Mouse (Mus musculus) liver, embryonic 15.5 days (tissue): Measurements from ENCODE around the gene Mdga1. TPM values are rescaled to one million over a fixed set of nuclear protein-coding genes. Genes with fewer than 3 reads are reported as not detected.
A peak's percentile ranks its signal among the peaks of the same experiment; 100 is the strongest.

Experiments
- ATAC-seq: fragments of 200-750 bp; cut with Nextera tagmentation; 2 replicates; pipeline ENCODE4 v1.8.0; 2017; ENCODE audit warnings: moderate number of reproducible peaks, mild to moderate bottlenecking, moderate library complexity; ENCODE audit not compliant: insufficient read depth
- H3K27ac ChIP-seq: fragments of 300-500 bp; sonication (generic); replicated peaks from 2 replicates; pipeline ENCODE4 v1.5.1; 2015; ENCODE audit warnings: mild to moderate bottlenecking, inconsistent platforms
- H3K27me3 ChIP-seq: fragments of 300-500 bp; sonication (generic); 2 replicates; pipeline ENCODE4 v1.6.1; 2015; ENCODE audit warnings: mild to moderate bottlenecking, inconsistent platforms
- H3K36me3 ChIP-seq: fragments of 300-500 bp; sonication (generic); replicated peaks from 2 replicates; pipeline ENCODE4 v1.6.1; 2015; ENCODE audit warnings: moderate library complexity, mild to moderate bottlenecking, inconsistent platforms
- H3K4me1 ChIP-seq: fragments of 300-500 bp; sonication (generic); replicated peaks from 2 replicates; pipeline ENCODE4 v1.6.1; 2015; ENCODE audit warnings: inconsistent platforms
- H3K4me2 ChIP-seq: fragments of 300-500 bp; sonication (generic); 2 replicates; pipeline ENCODE4 v1.6.1; 2015; ENCODE audit warnings: moderate library complexity, mild to moderate bottlenecking, inconsistent platforms
- H3K4me3 ChIP-seq: fragments of 300-500 bp; sonication (generic); replicated peaks from 2 replicates; pipeline ENCODE4 v1.5.1; 2015; ENCODE audit warnings: mild to moderate bottlenecking, inconsistent platforms
- H3K9ac ChIP-seq: fragments of 300-500 bp; sonication (generic); 2 replicates; pipeline ENCODE4 v1.6.1; 2015; ENCODE audit warnings: moderate library complexity, mild to moderate bottlenecking, inconsistent platforms
- H3K9me3 ChIP-seq: fragments of 300-500 bp; sonication (generic); replicated peaks from 2 replicates; pipeline ENCODE4 v1.6.1; 2016; ENCODE audit warnings: inconsistent platforms
- WGBS: fragments of 180-500 bp; shearing (Covaris S2); methylation state at CpG from one replicate; pipeline ENCODE4 v1.1.7; 2015; ENCODE audit warnings: mixed read lengths; ENCODE audit not compliant: insufficient replicate concordance; 5-methylcytosine and 5-hydroxymethylcytosine counted together
- polyA plus RNA-seq: library from polyadenylated mRNA; unstranded; fragments of >200 nt; fragmentation: Nextera tagmentation; extraction: Ambion mirVana; gene quantifications from 2 replicates; pipeline ENCODE4 v1.2.1, GENCODE M21; 2015

Gene Mdga1
- polyA plus RNA-seq, 1 experiment from 2014 or later: 1.1 TPM

DNA sequence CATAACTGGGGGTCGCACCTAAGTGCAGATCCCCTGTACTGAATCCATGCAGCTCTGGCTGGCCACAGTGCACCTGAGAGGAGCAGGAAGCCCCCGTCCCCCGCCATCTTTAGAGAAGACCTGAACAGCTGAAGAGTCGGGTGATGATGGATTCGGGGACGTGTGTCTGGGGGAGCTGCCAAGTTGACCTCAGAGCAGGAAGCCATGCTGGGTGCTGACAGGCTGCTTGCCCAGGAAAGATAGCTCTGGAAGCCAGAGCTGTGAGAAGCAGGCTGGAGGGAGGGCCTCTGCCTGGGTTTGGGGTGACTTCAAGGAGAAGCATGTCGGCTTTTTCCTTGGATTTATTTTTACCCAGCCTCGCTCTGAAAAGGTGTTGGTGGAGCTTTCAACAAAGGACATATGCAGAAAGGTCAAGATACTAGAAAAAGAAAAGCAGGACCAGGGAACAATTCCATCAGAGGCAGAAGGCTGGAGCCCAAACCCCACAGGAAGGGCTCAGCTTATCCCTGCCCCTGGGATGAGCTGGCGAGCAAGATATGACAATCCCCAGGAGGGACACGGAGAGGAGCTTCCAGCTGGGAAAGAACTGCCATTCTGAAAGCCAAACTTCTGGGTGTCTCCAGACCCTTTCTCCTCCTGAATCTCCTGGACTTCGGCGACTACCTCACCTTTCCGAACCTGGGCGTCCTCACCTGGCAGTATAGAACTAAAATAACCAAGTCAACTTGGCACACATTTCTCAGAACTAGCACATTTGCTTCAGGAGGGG is 146.3 kb downstream of the Mdga1 start:
- H3K27ac ChIP-seq: no peak overlapping the region
- peaks cover 20% of the 10 kb centered on the region for H3K4me1 ChIP-seq
- ATAC-seq: no peak
- 48% methylated on average over 14 of the region's 14 CpGs for WGBS
- H3K36me3 ChIP-seq: no peaks in the 10 kb centered on the region
- no peak overlapping the region for H3K4me3 ChIP-seq
- peaks cover 47% of the 10 kb centered on the region for H3K27me3 ChIP-seq
- no peak overlapping the region for H3K9ac ChIP-seq
- no peaks in the 10 kb centered on the region for H3K9me3 ChIP-seq
- H3K4me2 ChIP-seq: no peak overlapping the region

DNA sequence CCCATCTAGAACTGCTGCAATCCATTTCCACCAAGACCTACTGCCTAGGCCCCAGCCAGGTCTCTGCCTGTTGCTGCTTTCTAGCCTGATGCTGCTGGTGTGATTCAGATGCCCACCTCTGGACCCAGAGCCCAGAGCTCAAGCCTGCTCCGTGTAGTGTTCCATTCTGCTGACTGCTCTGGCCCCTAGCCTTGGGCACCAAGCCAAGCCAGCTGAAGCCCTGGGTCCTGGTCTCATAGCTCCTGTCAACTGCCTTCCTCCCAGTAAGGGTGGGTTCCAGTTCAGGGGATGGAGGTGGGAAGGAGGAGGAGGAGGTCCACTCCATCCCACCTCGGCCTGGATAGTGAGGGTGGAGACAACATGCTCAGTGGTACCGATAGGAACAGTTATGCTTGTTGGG is 150.3 kb downstream of the Mdga1 start:
- Histone ChIP-seq H3K4me3 (no peak overlapping the region), H3K9me3 (no peaks in the 10 kb centered on the region), H3K36me3 (no peaks in the 10 kb centered on the region), H3K4me2 (no peak overlapping the region), H3K27me3 (peaks cover 50% of the 10 kb centered on the region), H3K27ac (no peak overlapping the region), H3K4me1 (peaks cover under 1% of the 10 kb centered on the region; the same call in 1 of the 2 replicates), H3K9ac (no peak overlapping the region)
- 70% methylated on average over 3 of the region's 3 CpGs for WGBS
- ATAC-seq: no peak

DNA sequence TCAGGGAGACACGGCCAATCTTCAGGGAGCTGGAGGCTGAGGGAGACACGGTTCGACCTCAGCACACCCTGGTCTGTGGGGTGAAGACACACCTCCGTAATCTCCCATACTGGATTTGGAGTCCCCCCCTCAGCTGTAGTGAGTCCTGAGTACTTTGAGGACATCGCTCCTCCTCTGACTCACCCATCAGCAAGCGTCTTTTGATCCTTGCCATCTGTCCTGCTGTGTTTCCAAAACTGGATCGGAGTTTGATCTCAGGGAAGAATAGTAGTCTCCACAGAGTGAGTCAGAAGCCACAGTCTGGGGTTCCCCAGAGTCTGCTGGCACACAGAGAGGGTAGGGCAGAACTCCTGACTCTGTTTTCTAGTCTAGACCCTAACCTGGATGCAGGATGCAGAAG is 150.9 kb downstream of the Mdga1 start:
- Histone ChIP-seq H3K4me3 (no peak overlapping the region), H3K36me3 (no peaks in the 10 kb centered on the region), H3K4me1 (peaks cover 5% of the 10 kb centered on the region), H3K27me3 (peaks cover 47% of the 10 kb centered on the region), H3K9me3 (no peaks in the 10 kb centered on the region), H3K9ac (no peak overlapping the region), H3K27ac (no peak overlapping the region), H3K4me2 (no peak overlapping the region)
- 64% methylated on average over 7 of the region's 7 CpGs for whole genome bisulfite sequencing
- no peak for ATAC-seq

DNA sequence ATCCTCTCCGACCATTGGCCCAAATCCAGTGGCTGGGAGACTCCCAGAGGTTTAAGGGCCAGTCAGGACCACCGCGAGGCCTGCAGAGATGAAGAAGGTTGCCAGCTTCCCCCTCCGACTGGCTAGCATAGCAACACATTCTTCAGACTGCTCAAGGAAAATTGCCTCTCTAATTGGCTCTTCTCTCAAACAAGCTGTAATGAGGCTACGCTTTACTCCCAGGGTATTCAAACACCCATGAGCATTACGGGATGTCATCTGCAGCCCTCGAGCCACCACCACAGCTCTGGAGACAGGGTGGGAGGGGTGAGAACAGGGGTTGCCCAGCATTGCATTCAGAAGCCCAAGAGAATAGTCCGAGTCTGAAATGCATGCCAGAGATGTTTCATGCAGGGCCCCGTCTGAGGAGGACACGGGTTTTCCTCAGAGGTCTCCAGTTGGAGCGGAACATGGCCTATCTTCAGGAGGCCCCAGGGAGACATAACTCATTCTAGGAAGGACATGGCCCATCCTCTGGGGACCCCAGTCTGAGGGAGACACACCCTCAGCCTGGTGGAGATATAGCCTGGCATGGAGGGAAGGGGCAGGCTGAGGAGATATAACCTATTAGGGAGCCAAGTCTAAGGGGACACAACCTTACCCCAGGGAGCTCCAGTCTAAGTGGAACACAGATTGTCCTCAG is 151.5 kb downstream of the Mdga1 start:
- WGBS: 59% methylated on average over 11 of the region's 11 CpGs
- no peak overlapping the region for H3K27ac ChIP-seq

DNA sequence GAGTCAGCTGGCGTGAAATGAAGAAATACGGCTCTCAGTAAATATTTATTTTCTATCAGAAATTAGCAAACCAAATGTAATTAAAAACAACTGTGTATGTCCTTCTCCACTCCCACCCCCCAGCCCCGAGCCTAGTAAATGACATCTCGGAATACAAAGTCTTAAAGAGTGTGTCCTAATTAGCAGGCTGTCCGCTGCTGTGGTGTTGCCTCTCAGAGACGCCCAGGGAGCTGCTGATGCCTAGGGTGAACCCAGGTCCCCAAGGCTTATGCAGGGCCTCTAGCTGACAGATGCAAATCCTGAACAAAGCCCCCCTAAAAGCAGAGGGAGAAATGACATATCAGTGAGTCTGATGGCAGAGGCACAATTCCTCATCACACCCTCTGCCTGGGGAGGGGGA is 155.1 kb downstream of the Mdga1 start:
- H3K4me3 ChIP-seq: no peak overlapping the region
- H3K9me3 ChIP-seq: no peaks in the 10 kb centered on the region
- ATAC-seq: no peak
- H3K4me2 ChIP-seq: no peak overlapping the region
- no peaks in the 10 kb centered on the region for H3K36me3 ChIP-seq
- no peak overlapping the region for H3K27ac ChIP-seq
- 61% methylated on average over 6 of the region's 6 CpGs for WGBS
- peaks cover 21% of the 10 kb centered on the region; the same call in 1 of the 2 replicates for H3K27me3 ChIP-seq
- H3K9ac ChIP-seq: no peak overlapping the region
- peaks cover 18% of the 10 kb centered on the region for H3K4me1 ChIP-seq

More for the DNA sequence above, 151.5 kb downstream of the Mdga1 start:
- peaks cover 10% of the 10 kb centered on the region for H3K4me1 ChIP-seq
- H3K4me2 ChIP-seq: no peak overlapping the region
- no peak overlapping the region for H3K9ac ChIP-seq
- peaks cover 41% of the 10 kb centered on the region for H3K27me3 ChIP-seq
- no peaks in the 10 kb centered on the region for H3K9me3 ChIP-seq
- H3K36me3 ChIP-seq: no peaks in the 10 kb centered on the region
- no peak overlapping the region for H3K4me3 ChIP-seq
- ATAC-seq: no peak

DNA sequence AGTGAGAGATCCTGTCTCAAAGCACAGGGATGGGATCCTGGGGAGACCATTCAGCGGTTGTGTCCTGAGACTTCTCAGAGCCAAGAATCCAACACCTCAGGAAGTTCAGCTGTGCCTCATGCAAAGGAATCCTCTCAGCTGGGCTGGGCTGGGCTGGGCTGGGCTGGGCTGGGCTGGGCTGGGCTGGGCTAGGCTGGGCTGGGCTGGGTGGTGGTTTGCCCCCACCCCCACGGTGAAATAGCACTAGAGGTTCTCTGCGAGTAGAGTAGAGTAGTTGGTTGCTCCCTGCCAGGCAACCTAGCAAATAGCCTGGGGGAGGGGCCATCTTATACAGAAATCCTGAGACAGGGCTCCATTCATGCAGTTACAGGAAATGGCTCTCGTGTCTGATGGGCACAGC is 156.6 kb downstream of the Mdga1 start:
- H3K4me1 ChIP-seq: peaks cover 18% of the 10 kb centered on the region
- H3K9ac ChIP-seq: no peak overlapping the region
- no peaks in the 10 kb centered on the region for H3K36me3 ChIP-seq
- 0 out of 2 replicates have a peak, but pooled peaks have one; percentile 52 for ATAC-seq
- H3K4me2 ChIP-seq: peak overlapping the region; percentile 27; the same call in 1 of the 2 replicates
- H3K27ac ChIP-seq: no peak overlapping the region
- 19% methylated on average over 4 of the region's 4 CpGs for WGBS
- peaks cover 17% of the 10 kb centered on the region; the same call in 1 of the 2 replicates for H3K27me3 ChIP-seq
- no peaks in the 10 kb centered on the region for H3K9me3 ChIP-seq
- no peak overlapping the region for H3K4me3 ChIP-seq

DNA sequence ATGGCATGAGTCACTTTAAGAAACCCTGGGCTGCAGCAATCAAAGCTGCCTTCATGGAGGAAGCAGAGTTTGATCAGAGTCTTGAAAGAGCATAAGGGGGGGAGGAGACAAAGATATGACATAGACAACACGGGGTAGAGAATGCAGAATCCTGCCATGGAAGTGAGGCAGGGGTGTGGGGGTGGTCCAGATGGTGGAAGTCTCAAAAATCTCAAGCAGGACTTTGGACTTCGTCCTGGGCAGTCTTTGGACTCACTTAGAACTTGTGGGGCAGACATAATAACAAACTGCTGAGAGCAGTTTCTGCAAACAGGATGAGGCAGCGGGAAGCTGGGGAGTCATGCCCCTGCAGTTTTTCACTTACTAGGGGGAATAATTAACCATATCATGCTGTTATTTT is 166.3 kb downstream of the Mdga1 start:
- 48% methylated on average over 3 of the region's 3 CpGs for WGBS
- no peaks in the 10 kb centered on the region for H3K4me1 ChIP-seq
- H3K9me3 ChIP-seq: 0 out of 2 replicates have a peak, but pooled peaks cover 3% of the 10 kb centered on the region
- H3K9ac ChIP-seq: no peak overlapping the region
- no peak overlapping the region for H3K4me2 ChIP-seq
- no peaks in the 10 kb centered on the region for H3K36me3 ChIP-seq
- no peak overlapping the region for H3K27ac ChIP-seq
- H3K27me3 ChIP-seq: peaks cover 9% of the 10 kb centered on the region; the same call in 1 of the 2 replicates
- ATAC-seq: no peak
- no peak overlapping the region for H3K4me3 ChIP-seq

DNA sequence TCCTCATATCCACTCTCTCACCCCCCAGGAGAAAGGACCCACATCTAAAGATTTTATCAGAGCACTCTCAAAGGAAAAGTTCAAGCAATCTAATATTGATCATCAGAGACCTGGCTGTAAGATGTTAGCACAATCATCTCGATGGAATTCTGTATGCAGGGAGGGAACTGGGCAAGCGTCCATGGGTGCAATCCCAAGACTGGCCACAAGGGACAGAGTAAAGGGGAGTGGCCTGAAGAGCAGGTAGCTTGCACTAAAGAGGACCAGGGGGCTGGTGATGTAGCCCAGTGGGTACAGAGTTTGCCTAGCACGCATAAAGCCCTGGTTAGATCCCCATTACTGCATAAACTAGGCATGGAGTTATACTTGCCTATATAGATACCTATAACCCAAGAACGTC is 168.5 kb downstream of the Mdga1 start:
- H3K4me3 ChIP-seq: no peak overlapping the region
- no peak overlapping the region for H3K4me2 ChIP-seq
- H3K27ac ChIP-seq: no peak overlapping the region
- WGBS: 21% methylated on average over 4 of the region's 4 CpGs
- no peaks in the 10 kb centered on the region; the same call in 1 of the 2 replicates for H3K4me1 ChIP-seq
- no peak for ATAC-seq
- H3K9me3 ChIP-seq: 0 out of 2 replicates have a peak, but pooled peaks cover 3% of the 10 kb centered on the region
- H3K9ac ChIP-seq: no peak overlapping the region
- no peaks in the 10 kb centered on the region for H3K36me3 ChIP-seq
- peaks cover 14% of the 10 kb centered on the region for H3K27me3 ChIP-seq

DNA sequence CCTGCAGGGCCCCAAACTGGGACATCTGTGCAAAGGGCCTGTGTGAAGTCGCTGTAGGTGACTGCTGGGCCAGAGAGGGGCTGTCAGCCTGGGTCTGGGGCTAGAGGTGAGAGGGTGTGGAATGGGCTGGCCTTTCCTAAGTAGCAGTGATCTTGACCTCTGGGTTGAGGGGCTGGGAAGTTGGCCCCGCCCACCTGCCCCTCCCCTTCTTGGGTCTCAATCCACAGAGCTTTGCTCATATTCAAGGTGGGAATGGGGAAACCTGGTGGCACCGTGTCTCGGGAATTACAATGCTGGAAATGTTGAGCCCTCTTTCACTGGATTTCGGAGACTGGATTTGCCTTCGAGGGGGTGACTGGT is 169.8 kb downstream of the Mdga1 start:
- Histone ChIP-seq H3K4me1 (no peaks in the 10 kb centered on the region; the same call in 1 of the 2 replicates), H3K9me3 (no peaks in the 10 kb centered on the region), H3K36me3 (no peaks in the 10 kb centered on the region), H3K27ac (no peak overlapping the region), H3K4me3 (no peak overlapping the region), H3K4me2 (no peak overlapping the region), H3K9ac (no peak overlapping the region), H3K27me3 (peaks cover 24% of the 10 kb centered on the region)
- 43% methylated on average over 6 of the region's 6 CpGs for WGBS
- ATAC-seq: no peak

DNA sequence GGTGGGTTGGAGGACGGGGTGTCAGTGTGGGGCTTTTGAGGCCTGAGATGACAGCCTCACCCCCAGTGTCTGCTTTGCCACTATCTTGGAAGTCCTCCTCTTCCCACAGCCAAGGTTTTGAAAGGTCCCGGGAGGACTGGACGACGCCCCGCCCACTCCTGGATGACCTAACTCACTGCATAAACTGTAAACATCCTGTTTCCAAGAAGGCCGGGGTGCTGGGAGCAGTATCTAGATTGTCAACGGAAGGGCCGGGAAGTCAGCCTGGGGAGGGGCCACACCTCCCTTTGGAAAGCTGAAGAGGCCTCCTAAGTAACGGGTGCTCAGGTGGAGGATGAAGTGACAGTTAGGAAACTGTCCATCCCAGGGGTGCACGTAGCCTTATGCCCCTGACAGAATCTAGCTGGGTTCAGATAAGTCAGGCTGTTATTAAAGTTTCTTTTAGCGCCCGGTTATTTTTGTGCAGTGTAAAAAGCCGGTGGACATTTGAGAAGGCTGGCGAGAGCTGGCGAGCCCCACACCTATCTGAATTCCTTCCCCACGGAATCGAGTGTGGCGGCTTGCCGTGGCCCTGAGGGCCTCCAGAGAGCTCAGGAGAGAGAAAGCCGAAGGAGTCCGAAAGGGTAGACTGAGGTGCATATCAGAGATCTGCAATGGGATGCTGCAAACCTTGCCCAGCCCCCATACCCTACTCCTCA is 170.3 kb downstream of the Mdga1 start:
- no peak overlapping the region for H3K4me2 ChIP-seq
- peaks cover 29% of the 10 kb centered on the region for H3K27me3 ChIP-seq
- 64% methylated on average over 21 of the region's 21 CpGs for WGBS
- no peak overlapping the region for H3K4me3 ChIP-seq
- no peak for ATAC-seq
- no peak overlapping the region for H3K9ac ChIP-seq
- no peaks in the 10 kb centered on the region for H3K9me3 ChIP-seq
- no peaks in the 10 kb centered on the region; the same call in 1 of the 2 replicates for H3K4me1 ChIP-seq
- no peaks in the 10 kb centered on the region for H3K36me3 ChIP-seq
- H3K27ac ChIP-seq: no peak overlapping the region

DNA sequence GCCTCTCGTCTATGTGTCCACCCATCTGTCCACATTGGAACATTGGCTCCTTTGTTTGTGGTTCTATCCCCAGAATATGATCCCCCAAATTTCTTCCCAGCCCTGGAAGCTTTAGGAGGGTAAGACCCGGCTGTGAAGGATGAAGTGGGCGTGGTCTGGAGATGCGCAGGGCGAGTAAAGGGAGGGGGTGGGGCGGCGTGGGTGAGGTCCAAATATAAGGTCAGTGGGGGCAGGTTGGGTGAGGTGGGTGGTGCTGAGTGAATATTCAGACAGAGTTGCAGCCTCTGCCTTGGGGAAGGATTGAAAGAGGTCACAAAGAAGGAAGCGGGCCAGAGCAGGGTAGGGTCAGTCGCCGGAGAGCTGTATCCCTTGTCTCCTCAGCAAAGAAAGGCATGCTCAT is 171.7 kb downstream of the Mdga1 start:
- Histone ChIP-seq H3K36me3 (no peaks in the 10 kb centered on the region), H3K27ac (no peak overlapping the region), H3K4me1 (no peaks in the 10 kb centered on the region; the same call in 1 of the 2 replicates), H3K9ac (no peak overlapping the region), H3K27me3 (peaks cover 42% of the 10 kb centered on the region), H3K9me3 (no peaks in the 10 kb centered on the region), H3K4me2 (no peak overlapping the region), H3K4me3 (no peak overlapping the region)
- WGBS: 61% methylated on average over 10 of the region's 10 CpGs
- no peak for ATAC-seq
